Mouse (Mus musculus) embryonic fibroblast, embryonic 13.5 days (primary cell): ENCODE data around the gene Camsap1.

ENCODE experiments used
- CTCF ChIP-seq: IDR thresholded peaks from 2 replicates; pipeline ENCODE4 v1.5.1; 2011; ENCODE audit warnings: mild to moderate bottlenecking, control low read depth, low read length, moderate library complexity, borderline replicate concordance; ENCODE audit not compliant: insufficient read depth
- POLR2A ChIP-seq: IDR thresholded peaks from 2 replicates; pipeline ENCODE4 v1.6.1; 2011; ENCODE audit warnings: low read depth, mild to moderate bottlenecking, control low read depth, low read length, moderate library complexity

GRCm38 (mm10) chr2:26022258-26022565, 39.1 kb upstream of the Camsap1 start:
- TF ChIP-seq POLR2A, result no peak
- no peak for TF ChIP-seq CTCF
